Mouse (Mus musculus) megakaryocyte, embryonic 14.5 days (primary cell): ENCODE results near the gene Tacr1.

ENCODE experiments used
- FLI1 ChIP-seq: IDR thresholded peaks from 2 replicates; pipeline ENCODE4 v1.6.1; 2012; ENCODE audit warnings: low read length, inconsistent platforms, mixed read lengths
- GATA1 ChIP-seq: IDR thresholded peaks from 3 replicates; pipeline ENCODE4 v1.6.1; 2012; ENCODE audit warnings: mixed read lengths, low read length, inconsistent platforms, borderline replicate concordance

GRCm38 (mm10) chr6:82609339-82609926 is 207.3 kb downstream of the Tacr1 start:
- TF ChIP-seq GATA1 = no peak
- no peak for TF ChIP-seq FLI1
